Mouse (Mus musculus): ENCODE data around the gene Casz1.

- TF ChIP-seq CTCF (IDR thresholded peaks at IDR 0.05) (no peak), EP300 (IDR thresholded peaks at IDR 0.05) (no peak)
Observed at GRCm38 (mm10) chr4:148885401-148885800, 81.2 kb downstream of the Casz1 start.
